Mouse (Mus musculus) ovary, adult 18-20 months (tissue): ENCODE measurements around the gene Olfr1167.
"Not testable (repeated sequence)": the region's sequence is repeated elsewhere in the genome, so short reads cannot be mapped to it uniquely, and the experiment has no call there.

Source experiments
- DNase-seq: peaks from one replicate; pipeline ENCODE4 v3.0.0; 2022; ENCODE audit warnings: low spot score, mixed read lengths

The Olfr1167 gene

GRCm38 (mm10) chr2:88155093-88155492, at the start of gene Olfr1167:
Gene Olfr1167, minus strand, starts transcription at chr2:88155193.
- DNase-seq, result not testable (repeated sequence)

DNA sequence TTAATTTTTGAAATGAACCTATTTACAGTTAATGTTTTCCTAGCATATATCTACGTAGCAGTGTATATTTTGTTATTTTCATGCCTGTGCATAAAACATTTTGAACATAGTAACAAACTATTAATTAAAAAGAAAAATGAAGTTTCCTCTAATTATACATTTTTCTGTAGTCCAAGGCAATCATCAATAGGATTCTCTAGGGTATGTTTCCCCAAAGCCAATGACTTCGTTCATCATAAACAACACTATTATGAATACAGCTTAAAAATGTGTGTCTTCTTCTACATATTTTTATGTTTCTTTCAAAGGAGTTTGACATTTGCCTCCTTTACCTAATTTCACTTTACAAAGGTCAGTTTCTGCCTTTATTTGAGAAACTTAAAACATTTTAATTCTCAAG, 26.6 kb upstream of the Olfr1167 start, which contains the start of gene Olfr1168:
Gene Olfr1168, plus strand, starts transcription at position 301 of the 400 bp plus-strand sequence.
- DNase-seq, result no peak

GRCm38 (mm10) chr2:88128172-88128571, 26.8 kb downstream of the Olfr1167 start, which contains the start of gene Olfr1166:
Gene Olfr1166, minus strand, starts transcription at chr2:88128272.
- no peak for DNase-seq
